Mouse (Mus musculus): Measurements from ENCODE around the gene Ndufs8. TPM values are rescaled to one million over a fixed set of nuclear protein-coding genes. Genes with fewer than 3 reads are reported as not detected.
A peak's percentile ranks its signal among the peaks of the same experiment; 100 is the strongest.

Ndufs8 gene
- polyA plus RNA-seq, 1 experiment from 2014 or later = 302 TPM

- Histone ChIP-seq H3K9ac (0 out of 2 replicates have a peak overlapping the region, but pooled peaks have one; percentile 17), H3K9me3 (no peaks in the 10 kb centered on the region), H3K36me3 (peaks cover 51% of the 10 kb centered on the region), H3K27me3 (no peaks in the 10 kb centered on the region), H3K4me1 (replicated peaks) (peaks cover 22% of the 10 kb centered on the region), H3K27ac (replicated peaks) (peak overlapping the region; percentile 82), H3K4me3 (no peak overlapping the region), H3K4me2 (no peak overlapping the region)
- ATAC-seq (ENCODE audit: low read depth) = no peak
- WGBS = 92% methylated on average over 10 of the region's 10 CpGs
Observed at GRCm38 (mm10) chr19:3896208-3896607, 16.4 kb downstream of the Ndufs8 start.

- H3K9me3 ChIP-seq = no peaks in the 10 kb centered on the region
- H3K36me3 ChIP-seq = peaks cover 61% of the 10 kb centered on the region
- ATAC-seq (ENCODE audit: low read depth) = peak; percentile 81
- no peaks in the 10 kb centered on the region for H3K27me3 ChIP-seq
- H3K27ac ChIP-seq (replicated peaks) = peak overlapping the region; percentile 82
- no peak overlapping the region for H3K4me3 ChIP-seq
- 15% methylated on average over 3 of the region's 3 CpGs for WGBS
- no peak overlapping the region for H3K9ac ChIP-seq
- no peak overlapping the region for H3K4me2 ChIP-seq
- H3K4me1 ChIP-seq (replicated peaks) = peaks cover 22% of the 10 kb centered on the region
Observed at GRCm38 (mm10) chr19:3895171-3895631, 17.4 kb downstream of the Ndufs8 start.

GRCm38 (mm10) chr19:3894294-3894693 is 18.3 kb downstream of the Ndufs8 start:
- peaks cover 22% of the 10 kb centered on the region for H3K4me1 ChIP-seq (replicated peaks)
- peaks cover 70% of the 10 kb centered on the region for H3K36me3 ChIP-seq
- ATAC-seq (ENCODE audit: low read depth) = no peak
- 93% methylated on average over 2 of the region's 2 CpGs for WGBS
- H3K9ac ChIP-seq = no peak overlapping the region
- peak overlapping the region; percentile 82 for H3K27ac ChIP-seq (replicated peaks)
- no peaks in the 10 kb centered on the region for H3K9me3 ChIP-seq
- H3K4me2 ChIP-seq = no peak overlapping the region
- no peaks in the 10 kb centered on the region for H3K27me3 ChIP-seq
- no peak overlapping the region for H3K4me3 ChIP-seq

- no peaks in the 10 kb centered on the region for H3K9me3 ChIP-seq
- no peak overlapping the region for H3K9ac ChIP-seq
- no peak overlapping the region for H3K4me3 ChIP-seq
- peaks cover 22% of the 10 kb centered on the region for H3K4me1 ChIP-seq (replicated peaks)
- H3K4me2 ChIP-seq = no peak overlapping the region
- peaks cover 76% of the 10 kb centered on the region for H3K36me3 ChIP-seq
- no peak overlapping the region for H3K27ac ChIP-seq (replicated peaks)
- no peaks in the 10 kb centered on the region for H3K27me3 ChIP-seq
- 86% methylated on average over 4 of the region's 4 CpGs for WGBS
- no peak for ATAC-seq (ENCODE audit: low read depth)
Observed at GRCm38 (mm10) chr19:3893545-3894116, 18.9 kb downstream of the Ndufs8 start.

GRCm38 (mm10) chr19:3890181-3890580 is 22.4 kb downstream of the Ndufs8 start:
- Histone ChIP-seq H3K27me3 (no peaks in the 10 kb centered on the region), H3K27ac (replicated peaks) (no peak overlapping the region), H3K9me3 (no peaks in the 10 kb centered on the region), H3K4me1 (replicated peaks) (peaks cover 9% of the 10 kb centered on the region), H3K9ac (no peak overlapping the region), H3K4me2 (no peak overlapping the region), H3K4me3 (no peak overlapping the region), H3K36me3 (peaks cover 89% of the 10 kb centered on the region)
- ATAC-seq (ENCODE audit: low read depth) = no peak
- WGBS = 91% methylated on average over 8 of the region's 8 CpGs

GRCm38 (mm10) chr19:3889096-3889495 is 23.5 kb downstream of the Ndufs8 start:
- no peaks in the 10 kb centered on the region for H3K9me3 ChIP-seq
- ATAC-seq (ENCODE audit: low read depth) = no peak
- no peak overlapping the region for H3K9ac ChIP-seq
- no peak overlapping the region for H3K4me2 ChIP-seq
- peaks cover 83% of the 10 kb centered on the region for H3K36me3 ChIP-seq
- H3K27ac ChIP-seq (replicated peaks) = no peak overlapping the region
- no peak overlapping the region for H3K4me3 ChIP-seq
- H3K27me3 ChIP-seq = no peaks in the 10 kb centered on the region
- WGBS = 91% methylated on average over 5 of the region's 5 CpGs
- H3K4me1 ChIP-seq (replicated peaks) = no peaks in the 10 kb centered on the region

GRCm38 (mm10) chr19:3884325-3884990 is 28.1 kb downstream of the Ndufs8 start:
- H3K9me3 ChIP-seq = no peaks in the 10 kb centered on the region
- no peak overlapping the region for H3K9ac ChIP-seq
- peaks cover 42% of the 10 kb centered on the region for H3K36me3 ChIP-seq
- no peak for ATAC-seq (ENCODE audit: low read depth)
- 86% methylated on average over 6 of the region's 6 CpGs for WGBS
- H3K4me1 ChIP-seq (replicated peaks) = no peaks in the 10 kb centered on the region
- no peaks in the 10 kb centered on the region for H3K27me3 ChIP-seq
- no peak overlapping the region for H3K4me3 ChIP-seq
- H3K4me2 ChIP-seq = no peak overlapping the region
- no peak overlapping the region for H3K27ac ChIP-seq (replicated peaks)

- H3K4me3 ChIP-seq = no peak overlapping the region
- ATAC-seq (ENCODE audit: low read depth) = no peak
- H3K4me1 ChIP-seq (replicated peaks) = no peaks in the 10 kb centered on the region
- H3K4me2 ChIP-seq = no peak overlapping the region
- no peaks in the 10 kb centered on the region for H3K9me3 ChIP-seq
- no peak overlapping the region for H3K9ac ChIP-seq
- no peak overlapping the region for H3K27ac ChIP-seq (replicated peaks)
- 85% methylated on average over 4 of the region's 4 CpGs for WGBS
- H3K36me3 ChIP-seq = peaks cover 28% of the 10 kb centered on the region
- H3K27me3 ChIP-seq = no peaks in the 10 kb centered on the region
Observed at GRCm38 (mm10) chr19:3882214-3882613, 30.4 kb downstream of the Ndufs8 start.

GRCm38 (mm10) chr19:3880054-3880848 is 32.3 kb downstream of the Ndufs8 start:
- no peak overlapping the region for H3K4me2 ChIP-seq
- ATAC-seq (ENCODE audit: low read depth) = no peak
- H3K4me1 ChIP-seq (replicated peaks) = no peaks in the 10 kb centered on the region
- 92% methylated on average over 6 of the region's 6 CpGs for WGBS
- H3K36me3 ChIP-seq = peaks cover 25% of the 10 kb centered on the region
- no peak overlapping the region for H3K27ac ChIP-seq (replicated peaks)
- no peaks in the 10 kb centered on the region for H3K9me3 ChIP-seq
- no peak overlapping the region for H3K4me3 ChIP-seq
- H3K27me3 ChIP-seq = no peaks in the 10 kb centered on the region
- no peak overlapping the region for H3K9ac ChIP-seq

- Histone ChIP-seq H3K4me1 (replicated peaks) (peaks cover 11% of the 10 kb centered on the region; the same call in 1 of the 2 replicates), H3K4me2 (no peak overlapping the region), H3K9me3 (no peaks in the 10 kb centered on the region), H3K4me3 (no peak overlapping the region), H3K36me3 (peaks cover 14% of the 10 kb centered on the region), H3K9ac (no peak overlapping the region), H3K27ac (replicated peaks) (no peak overlapping the region), H3K27me3 (no peaks in the 10 kb centered on the region)
- no peak for ATAC-seq (ENCODE audit: low read depth)
- 91% methylated on average over 7 of the region's 7 CpGs for WGBS
Observed at GRCm38 (mm10) chr19:3875045-3875444, 37.5 kb downstream of the Ndufs8 start.

GRCm38 (mm10) chr19:3872373-3872772 is 40.2 kb downstream of the Ndufs8 start:
- Histone ChIP-seq H3K9ac (no peak overlapping the region), H3K9me3 (no peaks in the 10 kb centered on the region), H3K27ac (replicated peaks) (no peak overlapping the region), H3K4me3 (no peak overlapping the region), H3K27me3 (no peaks in the 10 kb centered on the region), H3K4me2 (no peak overlapping the region), H3K36me3 (peaks cover 11% of the 10 kb centered on the region), H3K4me1 (replicated peaks) (peaks cover 11% of the 10 kb centered on the region; the same call in 1 of the 2 replicates)
- no peak for ATAC-seq (ENCODE audit: low read depth)
- WGBS = 65% methylated on average over 4 of the region's 4 CpGs

- H3K4me3 ChIP-seq = no peak overlapping the region
- ATAC-seq (ENCODE audit: low read depth) = no peak
- H3K4me2 ChIP-seq = no peak overlapping the region
- no peaks in the 10 kb centered on the region for H3K9me3 ChIP-seq
- H3K36me3 ChIP-seq = peaks cover 10% of the 10 kb centered on the region
- no peaks in the 10 kb centered on the region for H3K27me3 ChIP-seq
- H3K9ac ChIP-seq = no peak overlapping the region
- peaks cover 11% of the 10 kb centered on the region; the same call in 1 of the 2 replicates for H3K4me1 ChIP-seq (replicated peaks)
- no peak overlapping the region for H3K27ac ChIP-seq (replicated peaks)
Observed at GRCm38 (mm10) chr19:3871468-3871867, 41.1 kb downstream of the Ndufs8 start.

All from neural tube, embryonic 13.5 days (tissue).